Mouse (Mus musculus) ES-E14 (cell line): Measurements from ENCODE around the gene Ccnjl. TPM values are rescaled to one million over a fixed set of nuclear protein-coding genes. Genes with fewer than 3 reads are reported as not detected.

Experiments
- DNase-seq: peaks from one replicate; pipeline ENCODE4 v3.0.0-alpha.2; 2013; ENCODE audit warnings: low read depth, low spot score
- H3K27ac ChIP-seq: 2 replicates; pipeline ENCODE4 v1.5.1; 2012; ENCODE audit warnings: low read depth, mild to moderate bottlenecking, low read length, moderate library complexity, mixed read lengths; ENCODE audit not compliant: poor library complexity, insufficient read depth, severe bottlenecking
- H3K36me3 ChIP-seq: 2 replicates; pipeline ENCODE4 v1.6.1; 2012; ENCODE audit warnings: mild to moderate bottlenecking, low read length, moderate library complexity, mixed read lengths; ENCODE audit not compliant: control insufficient read depth, poor library complexity, insufficient read depth, severe bottlenecking
- H3K4me1 ChIP-seq, 2 experiments: fragments of 150-350 bp in 1 of 2; sonication (generic) in 1 of 2; 2 replicates each; pipeline ENCODE4 v1.6.1; 2012; ENCODE audit warnings: low read length in 2 of 2, mild to moderate bottlenecking in 1 of 2, mixed read lengths in 1 of 2; ENCODE audit not compliant: control insufficient read depth in 2 of 2, insufficient read depth in 2 of 2, poor library complexity in 1 of 2
- H3K4me3 ChIP-seq, 2 experiments: fragments of 150-350 bp in 1 of 2; sonication (generic) in 1 of 2; 2 replicates each; pipeline ENCODE4 v1.5.1; 2012; ENCODE audit warnings: low read length in 2 of 2, low read depth in 1 of 2, mild to moderate bottlenecking in 1 of 2, mixed read lengths in 1 of 2; ENCODE audit not compliant: insufficient read depth in 1 of 2, poor library complexity in 1 of 2, severe bottlenecking in 1 of 2
- H3K9ac ChIP-seq: 2 replicates; pipeline ENCODE4 v1.6.1; 2012; ENCODE audit warnings: low read depth, mild to moderate bottlenecking, low read length, mixed read lengths; ENCODE audit not compliant: poor library complexity, insufficient read depth, severe bottlenecking
- H3K9me3 ChIP-seq: fragments of 150-350 bp; sonication (generic); 2 replicates; pipeline ENCODE4 v1.6.1; 2012; ENCODE audit warnings: low read depth, mild to moderate bottlenecking, low read length; ENCODE audit not compliant: control insufficient read depth, insufficient read depth
- CHD2 ChIP-seq: IDR thresholded peaks from 2 replicates; pipeline ENCODE4 v1.6.1; 2014; ENCODE audit warnings: mild to moderate bottlenecking, low read depth, low read length, inconsistent platforms
- HCFC1 ChIP-seq: IDR thresholded peaks from 2 replicates; pipeline ENCODE4 v1.6.1; 2012; ENCODE audit warnings: low read length, inconsistent platforms, borderline replicate concordance; ENCODE audit not compliant: insufficient read depth
- MAFK ChIP-seq: IDR thresholded peaks from 2 replicates; pipeline ENCODE4 v1.6.1; 2014; ENCODE audit warnings: mild to moderate bottlenecking, low read depth, low read length, inconsistent platforms; ENCODE audit not compliant: insufficient read depth
- ZC3H11A ChIP-seq: IDR thresholded peaks from 2 replicates; pipeline ENCODE4 v1.6.1; 2012; ENCODE audit warnings: low read depth, mild to moderate bottlenecking, inconsistent platforms, low read length, borderline replicate concordance
- ZNF384 ChIP-seq: IDR thresholded peaks from 2 replicates; pipeline ENCODE4 v1.6.1; 2012; ENCODE audit warnings: low read depth, low read length, inconsistent platforms
- in situ Hi-C, 2 experiments: fragments of 600-800 bp; cut with MboI; formaldehyde crosslinking; loops; one replicate each; pipeline ENCODE4 v1.15.1; 2025; ENCODE audit warnings: low sequenced_read_pairs in 2 of 2, inconsistent platforms in 1 of 2; ENCODE audit not compliant: unreplicated experiment in 2 of 2
- total RNA-seq: library from RNA; depleted of rRNA; stranded (reverse); fragments of 300-350 nt; gene quantifications from 2 replicates; pipeline ENCODE4 v1.2.3, GENCODE M21; 2012

The Ccnjl gene
- total RNA-seq, 1 experiment: 1.0 TPM

- Histone ChIP-seq H3K9ac (no peak overlapping the region), H3K36me3 (no peaks in the 10 kb centered on the region), H3K4me3 (no peak overlapping the region), H3K9me3 (no peaks in the 10 kb centered on the region), H3K4me1 (no peaks in the 10 kb centered on the region), H3K27ac (no peak overlapping the region)
- DNase-seq: no peak
- TF ChIP-seq ZNF384 (no peak), HCFC1 (no peak), MAFK (no peak), CHD2 (no peak), ZC3H11A (no peak)
- in situ Hi-C loops: no loop called here
Observed at GRCm38 (mm10) chr11:43604891-43605290, 76.3 kb downstream of the Ccnjl start.

- Histone ChIP-seq H3K9ac (no peak overlapping the region), H3K4me3 (no peak overlapping the region), H3K4me1 (0 out of 4 replicates have a peak, but pooled peaks cover 0 to 4% of the 10 kb centered on the region in 2 experiments), H3K27ac (no peak overlapping the region), H3K36me3 (no peaks in the 10 kb centered on the region), H3K9me3 (no peaks in the 10 kb centered on the region)
- in situ Hi-C loops: no loop called here
- no peak for DNase-seq
- no peak for TF ChIP-seq CHD2
- TF ChIP-seq ZNF384: no peak
- TF ChIP-seq ZC3H11A: no peak
- no peak for TF ChIP-seq HCFC1
- TF ChIP-seq MAFK: no peak
Observed at GRCm38 (mm10) chr11:43605859-43606258, 77.3 kb downstream of the Ccnjl start.

- no peak overlapping the region for H3K9ac ChIP-seq
- TF ChIP-seq HCFC1 (no peak), MAFK (no peak), ZC3H11A (no peak), ZNF384 (no peak), CHD2 (no peak)
- H3K4me1 ChIP-seq: peaks cover 3 to 6% of the 10 kb centered on the region in 2 experiments; a peak in 2 of 4 replicates
- in situ Hi-C loops: no loop called here
- DNase-seq: no peak
- H3K36me3 ChIP-seq: no peaks in the 10 kb centered on the region
- no peak overlapping the region for H3K27ac ChIP-seq
- no peak overlapping the region for H3K4me3 ChIP-seq
- H3K9me3 ChIP-seq: no peaks in the 10 kb centered on the region
Observed at GRCm38 (mm10) chr11:43608440-43608839, 79.9 kb downstream of the Ccnjl start.

GRCm38 (mm10) chr11:43610006-43610661 lies 81.5 kb downstream of the Ccnjl start:
- Histone ChIP-seq H3K4me1 (peaks cover 3 to 6% of the 10 kb centered on the region in 2 experiments; a peak in 2 of 4 replicates), H3K36me3 (no peaks in the 10 kb centered on the region), H3K27ac (no peak overlapping the region), H3K9me3 (no peaks in the 10 kb centered on the region), H3K9ac (no peak overlapping the region), H3K4me3 (no peak overlapping the region)
- TF ChIP-seq ZC3H11A (no peak), CHD2 (no peak), HCFC1 (no peak), ZNF384 (no peak), MAFK (no peak)
- no peak for DNase-seq
- in situ Hi-C loops: no loop called here

GRCm38 (mm10) chr11:43610662-43611033 lies 82.1 kb downstream of the Ccnjl start:
- in situ Hi-C loops: no loop called here
- H3K9me3 ChIP-seq: no peaks in the 10 kb centered on the region
- DNase-seq: no peak
- H3K36me3 ChIP-seq: no peaks in the 10 kb centered on the region
- H3K9ac ChIP-seq: no peak overlapping the region
- TF ChIP-seq CHD2: no peak
- TF ChIP-seq ZNF384: no peak
- no peak for TF ChIP-seq MAFK
- no peak for TF ChIP-seq HCFC1
- no peak for TF ChIP-seq ZC3H11A
- H3K4me3 ChIP-seq: no peak overlapping the region
- peaks cover 3 to 6% of the 10 kb centered on the region in 2 experiments; a peak in 2 of 4 replicates for H3K4me1 ChIP-seq
- H3K27ac ChIP-seq: no peak overlapping the region
